Mouse (Mus musculus) CD4-positive helper T cell, adult 2 months (primary cell): ENCODE data around the gene Tcn2.

Experiments
- DNase-seq: peaks from one replicate; pipeline ENCODE4 v3.0.0-alpha.2; 2012; ENCODE audit warnings: low read depth, missing footprints, low spot score

The Tcn2 gene

GRCm38 (mm10) chr11:3894406-3895281, 37.3 kb downstream of the Tcn2 start, which contains the start of the genes 4921536K21Rik and Dusp18:
Gene 4921536K21Rik (minus strand): TSS chr11:3895098.
Gene Dusp18 (plus strand): TSS chr11:3895240.
- DNase-seq = peak; percentile 92

- no peak for DNase-seq
Measured at GRCm38 (mm10) chr11:3893970-3894369, 38.0 kb downstream of the Tcn2 start.

GRCm38 (mm10) chr11:3887331-3887730, 44.6 kb downstream of the Tcn2 start:
- DNase-seq = no peak

- no peak for DNase-seq
Measured at GRCm38 (mm10) chr11:3883711-3884110, 48.2 kb downstream of the Tcn2 start.

- peak; percentile 64 for DNase-seq
Measured at GRCm38 (mm10) chr11:3879836-3880235, 52.1 kb downstream of the Tcn2 start.

- no peak for DNase-seq
Measured at GRCm38 (mm10) chr11:3878660-3879059, 53.3 kb downstream of the Tcn2 start.

- DNase-seq = no peak
Measured at GRCm38 (mm10) chr11:3876419-3876818, 55.5 kb downstream of the Tcn2 start.
